Mouse (Mus musculus) thymus, adult 2 months (tissue): Measurements from ENCODE around the gene Ino80b. TPM values are rescaled to one million over a fixed set of nuclear protein-coding genes. Genes with fewer than 3 reads are reported as not detected.

Experiments used
- DNase-seq: peaks from one replicate; pipeline ENCODE4 v3.0.0; 2021
- H3K27ac ChIP-seq: fragments of 200-500 bp; 2 replicates; pipeline ENCODE4 v1.5.1; 2012; ENCODE audit warnings: low read length, control low read depth; ENCODE audit not compliant: control insufficient read depth, insufficient read depth
- H3K27me3 ChIP-seq: fragments of 200-500 bp; 2 replicates; pipeline ENCODE4 v1.6.1; 2012; ENCODE audit warnings: mild to moderate bottlenecking, low read length, moderate library complexity, mixed read lengths; ENCODE audit not compliant: control insufficient read depth, insufficient read depth
- H3K36me3 ChIP-seq: fragments of 200-500 bp; 2 replicates; pipeline ENCODE4 v1.6.1; 2012; ENCODE audit warnings: mild to moderate bottlenecking, low read length, moderate library complexity; ENCODE audit not compliant: control insufficient read depth, insufficient read depth
- H3K4me1 ChIP-seq: fragments of 200-500 bp; replicated peaks from 2 replicates; pipeline ENCODE4 v1.6.1; 2012; ENCODE audit warnings: low read length; ENCODE audit not compliant: control insufficient read depth, insufficient read depth
- H3K4me3 ChIP-seq: fragments of 200-500 bp; 2 replicates; pipeline ENCODE4 v1.5.1; 2012; ENCODE audit warnings: mild to moderate bottlenecking, low read length, control low read depth, moderate library complexity; ENCODE audit not compliant: control insufficient read depth, insufficient read depth
- CTCF ChIP-seq: fragments of 200-500 bp; IDR thresholded peaks from 2 replicates; pipeline ENCODE4 v1.5.1; 2012; ENCODE audit warnings: mild to moderate bottlenecking, control low read depth, low read length, moderate library complexity, borderline replicate concordance; ENCODE audit not compliant: control insufficient read depth, poor library complexity, insufficient read depth; ENCODE audit errors: extremely low read depth
- POLR2A ChIP-seq: fragments of 200-500 bp; IDR thresholded peaks from 2 replicates; pipeline ENCODE4 v1.6.1; 2012; ENCODE audit warnings: mild to moderate bottlenecking, low read length, control low read depth, moderate library complexity; ENCODE audit not compliant: control insufficient read depth, poor library complexity, insufficient read depth; ENCODE audit errors: extremely low read depth
- WGBS: fragments of 180-500 bp; shearing (Covaris S2); methylation state at CpG from one replicate; pipeline ENCODE4 v1.1.7; 2018; 5-methylcytosine and 5-hydroxymethylcytosine counted together
- polyA plus RNA-seq: library from polyadenylated mRNA; depleted of rRNA; stranded (reverse); fragments of >200 nt; gene quantifications from 2 replicates; pipeline ENCODE4 v1.2.3, GENCODE M21; 2012

Ino80b gene
- polyA plus RNA-seq, 1 experiment: 67.2 TPM

GRCm38 (mm10) chr6:83131469-83132034, 6.3 kb upstream of the Ino80b start:
- Histone ChIP-seq H3K4me3 (no peak overlapping the region), H3K27ac (no peak overlapping the region), H3K27me3 (peaks cover 5% of the 10 kb centered on the region), H3K4me1 (peaks cover 5% of the 10 kb centered on the region; the same call in 1 of the 2 replicates), H3K36me3 (no peaks in the 10 kb centered on the region)
- no peak for TF ChIP-seq POLR2A
- DNase-seq: no peak
- 74% methylated on average over 6 of the region's 6 CpGs for WGBS

- TF ChIP-seq POLR2A (no peak), CTCF (no peak)
- Histone ChIP-seq H3K4me3 (no peak overlapping the region), H3K36me3 (no peaks in the 10 kb centered on the region), H3K27me3 (no peaks in the 10 kb centered on the region), H3K4me1 (peaks cover 9% of the 10 kb centered on the region), H3K27ac (no peak overlapping the region)
- WGBS: 97% methylated on average over 5 of the region's 5 CpGs
- DNase-seq: no peak
These were observed 2.2 kb upstream of the Ino80b start for GRCm38 (mm10) chr6:83127419-83127818.

GRCm38 (mm10) chr6:83124851-83125312, 349 bp downstream of the Ino80b start:
- 0 out of 2 replicates have a peak, but pooled peaks have one; percentile 40 for TF ChIP-seq CTCF
- TF ChIP-seq POLR2A: 0 out of 2 replicates have a peak, but pooled peaks have one; percentile 18
- under 1% methylated on average over 30 of the region's 30 CpGs for WGBS
- H3K4me1 ChIP-seq: peaks cover 21% of the 10 kb centered on the region
- no peaks in the 10 kb centered on the region for H3K36me3 ChIP-seq
- no peaks in the 10 kb centered on the region for H3K27me3 ChIP-seq
- no peak overlapping the region for H3K27ac ChIP-seq
- peak; percentile 90 for DNase-seq
- peak overlapping the region; percentile 99 for H3K4me3 ChIP-seq

- no peak overlapping the region for H3K27ac ChIP-seq
- WGBS: 95% methylated on average over 5 of the region's 5 CpGs
- H3K4me1 ChIP-seq: peaks cover 30% of the 10 kb centered on the region
- no peak for DNase-seq
- no peaks in the 10 kb centered on the region for H3K27me3 ChIP-seq
- H3K4me3 ChIP-seq: no peak overlapping the region
- no peaks in the 10 kb centered on the region for H3K36me3 ChIP-seq
- TF ChIP-seq POLR2A: no peak
- no peak for TF ChIP-seq CTCF
These were observed 2.3 kb downstream of the Ino80b start for GRCm38 (mm10) chr6:83122961-83123360.

GRCm38 (mm10) chr6:83121863-83122710, 3.1 kb downstream of the Ino80b start:
- Histone ChIP-seq H3K27me3 (no peaks in the 10 kb centered on the region), H3K4me3 (peak overlapping the region; percentile 89), H3K27ac (peak overlapping the region; percentile 70), H3K36me3 (no peaks in the 10 kb centered on the region), H3K4me1 (peaks cover 30% of the 10 kb centered on the region)
- TF ChIP-seq POLR2A (no peak), CTCF (no peak)
- no peak for DNase-seq
- WGBS: 4% methylated on average over 49 of the region's 52 CpGs

GRCm38 (mm10) chr6:83120930-83121862, 4.0 kb downstream of the Ino80b start, which contains the start of gene Wbp1:
Wbp1 (minus strand) TSS chr6:83121559.
- Histone ChIP-seq H3K27ac (peak within 1 kb of the TSS; percentile 70), H3K27me3 (no peaks in the 10 kb centered on the region), H3K4me1 (peaks cover 36% of the 10 kb centered on the region), H3K36me3 (no peaks in the 10 kb centered on the region), H3K4me3 (peak within 1 kb of the TSS; percentile 89)
- 1% methylated on average over 38 of the region's 38 CpGs for WGBS
- DNase-seq: peak; percentile 94
- TF ChIP-seq CTCF: peak; percentile 62; the same call in 1 of the 2 replicates
- TF ChIP-seq POLR2A: peak; percentile 91
